Mouse (Mus musculus) adrenal gland, adult 2 months (tissue): ENCODE measurements around the gene Ahr. TPM values are rescaled to one million over a fixed set of nuclear protein-coding genes. Genes with fewer than 3 reads are reported as not detected.

Experiments
- DNase-seq: peaks from one replicate; pipeline ENCODE4 v3.0.0; 2021
- polyA plus RNA-seq: library from polyadenylated mRNA; depleted of rRNA; stranded (reverse); fragments of >200 nt; gene quantifications from 2 replicates; pipeline ENCODE4 v1.2.3, GENCODE M21; 2012
- total RNA-seq, 2 experiments: library from RNA; stranded (reverse); gene quantifications; 2 replicates each; pipeline ENCODE4 v1.2.3; 2021

Ahr gene
- total and polyA plus RNA-seq, 3 experiments = 1.6 to 4.3 (median 2.4) TPM

- DNase-seq = no peak
These were observed 31.3 kb downstream of the Ahr start for GRCm38 (mm10) chr12:35503586-35503985.

- no peak for DNase-seq
These were observed 33.4 kb downstream of the Ahr start for GRCm38 (mm10) chr12:35501476-35501875.

DNA sequence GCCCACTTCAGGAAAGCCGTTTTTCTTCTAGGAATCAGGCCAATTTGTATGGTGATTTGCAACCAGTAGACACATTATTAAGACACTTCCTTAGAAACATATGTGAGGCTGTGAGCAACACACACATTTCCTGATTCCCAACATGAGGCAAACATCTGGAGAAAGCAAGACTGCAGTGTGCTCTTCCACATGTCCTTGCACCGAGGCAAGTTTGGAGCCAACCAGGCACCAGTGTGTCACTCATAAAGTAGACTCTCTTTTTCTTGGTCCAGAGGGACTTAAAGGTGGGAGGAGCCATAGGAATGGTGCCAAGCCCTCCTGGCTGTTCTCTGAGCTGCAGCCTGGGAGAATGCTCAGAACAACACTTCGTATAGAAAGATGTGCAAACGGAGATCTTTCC, 39.6 kb downstream of the Ahr start:
- no peak for DNase-seq

DNA sequence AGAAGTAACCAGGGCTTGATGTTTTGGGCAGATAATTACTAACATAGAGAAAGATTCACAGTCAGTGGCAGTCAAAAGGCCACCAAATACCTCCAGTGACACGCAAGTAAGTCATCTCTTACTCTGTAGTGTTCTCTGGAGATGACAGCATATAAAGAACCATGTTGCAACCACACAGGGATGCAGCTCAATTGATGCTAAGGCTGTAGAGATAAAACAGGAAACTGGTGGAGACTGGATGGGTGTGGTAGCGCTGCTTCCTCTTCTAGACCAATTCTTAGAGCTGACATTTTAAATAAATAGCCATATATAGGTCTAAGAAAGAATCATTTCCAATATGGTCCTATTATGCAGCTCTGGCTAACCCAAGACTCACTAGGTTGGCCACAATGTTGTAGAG, 54.1 kb downstream of the Ahr start:
- DNase-seq = no peak

DNA sequence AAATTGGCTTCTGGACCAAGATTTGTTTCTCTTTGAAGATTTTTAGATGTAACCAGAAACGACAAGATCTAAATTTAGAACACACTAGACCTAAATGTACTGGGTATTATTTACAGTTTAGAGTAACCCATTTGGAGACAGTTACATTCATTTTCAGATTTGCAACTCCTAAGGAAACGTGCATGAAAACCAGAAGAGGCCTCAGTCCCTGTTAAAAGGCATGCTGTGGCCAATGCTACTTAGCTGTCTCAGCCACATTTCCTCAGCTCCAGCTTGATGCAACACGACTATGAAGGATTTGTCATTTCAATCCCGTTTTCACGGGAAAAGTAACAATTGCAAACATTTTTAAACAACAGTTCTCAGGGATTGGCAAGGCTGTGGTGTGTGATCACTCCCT, 55.9 kb downstream of the Ahr start:
- DNase-seq = no peak

- DNase-seq = no peak
These were observed 71.4 kb downstream of the Ahr start for GRCm38 (mm10) chr12:35463457-35463856.

GRCm38 (mm10) chr12:35462667-35463066, 72.2 kb downstream of the Ahr start:
- no peak for DNase-seq

- peak; percentile 21 for DNase-seq
These were observed 75.2 kb downstream of the Ahr start for GRCm38 (mm10) chr12:35459662-35460061.
